Mouse (Mus musculus): ENCODE results near the gene Ace.

GRCm38 (mm10) chr11:105931380-105931779 is 36.4 kb upstream of the Ace start:
- TF ChIP-seq ZNF384 (IDR thresholded peaks at IDR 0.05; ENCODE audit: low read depth, low read length): no peak
- TF ChIP-seq ZC3H11A (IDR thresholded peaks at IDR 0.05; ENCODE audit: borderline replicate concordance, low read depth, low read length): no peak
- no peak for TF ChIP-seq HCFC1 (IDR thresholded peaks at IDR 0.05; ENCODE audit: borderline replicate concordance, insufficient read depth, low read length)
- no peak for TF ChIP-seq MAFK (IDR thresholded peaks at IDR 0.05; ENCODE audit: insufficient read depth, low read depth, low read length)
- no peak for TF ChIP-seq CHD2 (IDR thresholded peaks at IDR 0.05; ENCODE audit: low read depth, low read length)
